Mouse (Mus musculus): ENCODE data around the gene Itpka. TPM values are rescaled to one million over a fixed set of nuclear protein-coding genes. Genes with fewer than 3 reads are reported as not detected.

The Itpka gene
- total RNA-seq, 1 experiment from 2014 or later, result 2.9 TPM

- no peak for DNase-seq
Observed at GRCm38 (mm10) chr2:119757601-119758100, 15.5 kb downstream of the Itpka start.

- peak; percentile 43 for DNase-seq
Observed at GRCm38 (mm10) chr2:119758101-119758843, 16.1 kb downstream of the Itpka start.

GRCm38 (mm10) chr2:119758844-119759835 lies 17.0 kb downstream of the Itpka start:
- no peak for DNase-seq

GRCm38 (mm10) chr2:119760251-119760650 lies 18.1 kb downstream of the Itpka start, which contains the start of gene Ltk:
Ltk (minus strand) TSS chr2:119760431.
- DNase-seq, result no peak

- no peak for DNase-seq
Observed at GRCm38 (mm10) chr2:119762276-119762675, 20.1 kb downstream of the Itpka start.

GRCm38 (mm10) chr2:119763924-119764323 lies 21.8 kb downstream of the Itpka start:
- no peak for DNase-seq

GRCm38 (mm10) chr2:119767246-119767645 lies 25.1 kb downstream of the Itpka start:
- DNase-seq, result no peak

- DNase-seq, result peak; percentile 86
Observed at GRCm38 (mm10) chr2:119787206-119787883, 45.2 kb downstream of the Itpka start, which contains the start of gene Rpap1. Rpap1 (minus strand) TSS chr2:119787537.

- DNase-seq, result no peak
Observed at GRCm38 (mm10) chr2:119789996-119790395, 47.9 kb downstream of the Itpka start.

GRCm38 (mm10) chr2:119797279-119797783 lies 55.2 kb downstream of the Itpka start, which contains the start of gene Tyro3:
Tyro3 (plus strand) TSS chr2:119797733.
- no peak for DNase-seq

- DNase-seq, result peak; percentile 69
Observed at GRCm38 (mm10) chr2:119798246-119798927, 56.2 kb downstream of the Itpka start.

GRCm38 (mm10) chr2:119799181-119799960 lies 57.2 kb downstream of the Itpka start:
- DNase-seq, result peak; percentile 63

- peak; percentile 9 for DNase-seq
Observed at GRCm38 (mm10) chr2:119799961-119800550, 57.9 kb downstream of the Itpka start.

Other genes starting within 250 kb of the Itpka start
- 0.91 and 1.4 TPM in 2 replicates for gene Exd1, start 194.7 kb upstream of the Itpka start, total RNA-seq (2021)
- 217 and 293 TPM in 2 replicates for gene Chp1, start 194.6 kb upstream of the Itpka start, total RNA-seq (2021)
- 6.2 and 6.5 TPM in 2 replicates for gene Nusap1, start 124.0 kb upstream of the Itpka start, total RNA-seq (2021)
- 3.0 and 4.2 TPM in 2 replicates for gene Oip5, start 123.9 kb upstream of the Itpka start, total RNA-seq (2021)
- 35.6 and 48.1 TPM in 2 replicates for gene Ndufaf1, start 79.5 kb upstream of the Itpka start, total RNA-seq (2021)
- 29.9 and 30.5 TPM in 2 replicates for gene Rtf1, start 67.3 kb upstream of the Itpka start, total RNA-seq (2021)
- 1.5 and 1.7 TPM in 2 replicates for gene Ltk, start 18.1 kb downstream of the Itpka start, total RNA-seq (2021)
- gene Rpap1, start 45.2 kb downstream of the Itpka start, total RNA-seq (2021), result 20.7 and 26.8 TPM in 2 replicates
- gene Tyro3, start 55.4 kb downstream of the Itpka start, total RNA-seq (2021), result 4.5 and 7.2 TPM in 2 replicates
- 57.8 and 66.8 TPM in 2 replicates for gene Mga, start 154.9 kb downstream of the Itpka start, total RNA-seq (2021)
- gene Mapkbp1, start 230.4 kb downstream of the Itpka start, total RNA-seq (2021), result 15.3 and 23.0 TPM in 2 replicates